Mouse (Mus musculus): ENCODE measurements around the gene Thsd4. TPM values are rescaled to one million over a fixed set of nuclear protein-coding genes. Genes with fewer than 3 reads are reported as not detected.
A peak's percentile ranks its signal among the peaks of the same experiment; 100 is the strongest.

The Thsd4 gene
- total RNA-seq, 2 experiments from 2014 or later, result 10.1 to 10.6 TPM

GRCm38 (mm10) chr9:60143816-60144215 is 378.0 kb downstream of the Thsd4 start:
- no peak for DNase-seq

- no peak for DNase-seq
Measured at GRCm38 (mm10) chr9:60141081-60141514, 380.7 kb downstream of the Thsd4 start.

- no peak for DNase-seq
Measured at GRCm38 (mm10) chr9:60140411-60140810, 381.4 kb downstream of the Thsd4 start.

GRCm38 (mm10) chr9:60139446-60139845 is 382.4 kb downstream of the Thsd4 start:
- DNase-seq, result no peak

GRCm38 (mm10) chr9:60129235-60129991 is 392.4 kb downstream of the Thsd4 start:
- DNase-seq, result no peak

GRCm38 (mm10) chr9:60126961-60127360 is 394.9 kb downstream of the Thsd4 start:
- DNase-seq, result no peak

- DNase-seq, result no peak
Measured at GRCm38 (mm10) chr9:60124102-60124501, 397.7 kb downstream of the Thsd4 start.

- DNase-seq, result no peak
Measured at GRCm38 (mm10) chr9:60123066-60123465, 398.8 kb downstream of the Thsd4 start.

GRCm38 (mm10) chr9:60119846-60120245 is 402.0 kb downstream of the Thsd4 start:
- DNase-seq, result peak; percentile 8

- DNase-seq, result no peak
Measured at GRCm38 (mm10) chr9:60117831-60118230, 404.0 kb downstream of the Thsd4 start.

GRCm38 (mm10) chr9:60115711-60116247 is 406.1 kb downstream of the Thsd4 start:
- no peak for DNase-seq

GRCm38 (mm10) chr9:60115306-60115705 is 406.5 kb downstream of the Thsd4 start:
- no peak for DNase-seq

GRCm38 (mm10) chr9:60110200-60110599 is 411.6 kb downstream of the Thsd4 start:
- DNase-seq, result no peak

GRCm38 (mm10) chr9:60106683-60107082 is 415.2 kb downstream of the Thsd4 start:
- no peak for DNase-seq

GRCm38 (mm10) chr9:60106106-60106505 is 415.7 kb downstream of the Thsd4 start:
- DNase-seq, result no peak

- DNase-seq, result no peak
Measured at GRCm38 (mm10) chr9:60094211-60094610, 427.6 kb downstream of the Thsd4 start.

GRCm38 (mm10) chr9:60092428-60092827 is 429.4 kb downstream of the Thsd4 start:
- DNase-seq, result no peak

- DNase-seq, result no peak
Measured at GRCm38 (mm10) chr9:60089441-60089840, 432.4 kb downstream of the Thsd4 start.

- peak; percentile 74 for DNase-seq
Measured at GRCm38 (mm10) chr9:60088101-60088500, 433.7 kb downstream of the Thsd4 start.

GRCm38 (mm10) chr9:60082107-60082581 is 439.7 kb downstream of the Thsd4 start:
- DNase-seq, result peak; percentile 72

- DNase-seq, result no peak
Measured at GRCm38 (mm10) chr9:60077761-60078160, 444.1 kb downstream of the Thsd4 start.

- DNase-seq, result no peak
Measured at GRCm38 (mm10) chr9:60076396-60076795, 445.4 kb downstream of the Thsd4 start.

- DNase-seq, result no peak
Measured at GRCm38 (mm10) chr9:60071620-60072263, 450.1 kb downstream of the Thsd4 start.
